Comparison of ENCODE assay signal across 1 mouse cellular context in genomic region chr10:128204941-128205340, GRCm38 (mm10).
TF ChIP-seq lines count a peak whose summit lies in the region.

No protein-coding gene starts in this region.

TF ChIP-seq in ES-E14, 5 proteins besides CTCF, POLR2A, EP300 and RAD21:
- TF ChIP-seq HCFC1 (IDR thresholded peaks at IDR 0.05; ENCODE audit: borderline replicate concordance, insufficient read depth, low read length), result no peak
